ENCODE assay signal across 14 mouse cellular contexts in the genomic region with DNA sequence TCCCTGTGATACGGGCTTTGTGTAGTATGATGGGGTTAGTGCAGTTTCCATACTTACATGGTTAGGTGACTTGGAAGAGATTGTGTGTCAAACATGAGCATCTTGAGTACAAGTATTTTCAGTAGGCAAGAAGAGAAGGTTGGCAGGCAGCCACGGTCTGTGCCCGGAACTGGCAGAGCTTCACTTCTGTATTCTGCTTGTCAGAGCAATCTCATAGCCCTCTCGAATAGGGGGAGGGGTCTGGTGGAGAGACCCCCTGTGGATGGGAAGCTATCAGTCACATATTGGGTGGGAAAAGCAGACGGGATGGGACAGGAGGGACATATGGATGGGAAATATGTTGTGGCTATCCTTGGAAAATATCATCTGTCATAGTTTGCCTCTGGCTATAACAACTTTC. TPM values are rescaled to one million over a fixed set of nuclear protein-coding genes. Genes with fewer than 3 reads are reported as not detected.
DNase-seq lines count a peak whose midpoint lies in the region; ATAC-seq and TF ChIP-seq lines count a peak whose summit lies in the region.
"Had no signal": no experiment of that assay in that cellular context is flagged by ENCODE, and none has a peak within 500 bp of the region (broad histone marks: within the 10 kb centered on the region; RNA-seq: fewer than 3 reads in every experiment).

No protein-coding gene starts in this region.

- no peaks in the 10 kb centered on the region for H3K27me3 ChIP-seq in intestine, embryonic 14.5 days (replicated peaks; ENCODE audit: control insufficient read depth, insufficient read depth, low read length)
- no peaks in the 10 kb centered on the region for H3K27me3 ChIP-seq in intestine, postnatal 0 days (replicated peaks; ENCODE audit: control insufficient read depth, insufficient read depth, low read length)
- H3K27me3 ChIP-seq: embryonic facial prominence, embryonic 13.5 days; hindbrain, embryonic 15.5 days; kidney, embryonic 15.5 days; megakaryocyte, embryonic 14.5 days had no signal

- H3K4me3 ChIP-seq in intestine, embryonic 14.5 days (ENCODE audit: low read depth, low read length): no peak overlapping the region
- H3K4me3 ChIP-seq in intestine, postnatal 0 days (ENCODE audit: low read depth, low read length): no peak overlapping the region
- H3K4me3 ChIP-seq: embryonic facial prominence, embryonic 13.5 days; hindbrain, embryonic 15.5 days; kidney, embryonic 15.5 days; megakaryocyte, embryonic 14.5 days had no signal

- TF ChIP-seq POLR2A in brain, embryonic 14.5 days (IDR thresholded peaks at IDR 0.05; ENCODE audit: borderline replicate concordance, extremely low read depth, insufficient read depth, insufficient read length, poor library complexity, severe bottlenecking): no peak

- 85% methylated on average over 5 of the region's 5 CpGs for WGBS in intestine, embryonic 14.5 days
- WGBS in intestine, postnatal 0 days: 85% methylated on average over 5 of the region's 5 CpGs

- H3K9me3 ChIP-seq in intestine, embryonic 14.5 days (ENCODE audit: control insufficient read depth, low read length): no peaks in the 10 kb centered on the region
- H3K9me3 ChIP-seq in intestine, postnatal 0 days (ENCODE audit: control insufficient read depth): no peaks in the 10 kb centered on the region
- H3K9me3 ChIP-seq: embryonic facial prominence, embryonic 13.5 days; hindbrain, embryonic 15.5 days; kidney, embryonic 15.5 days; megakaryocyte, embryonic 14.5 days had no signal

- DNase-seq in cerebellum, postnatal 36 days: peak; percentile 20 to 22
- DNase-seq in cerebellum, adult 9-11 months: no peak
- peak; percentile 41 for DNase-seq in intestine, embryonic 14.5 days (ENCODE audit: low spot score)
- DNase-seq in brain, embryonic 14.5 days (ENCODE audit: low read depth): peak; percentile 86
- peak; percentile 24 to 46 for DNase-seq in left cerebral cortex, postnatal 25 days (ENCODE audit: low spot score in 2 of 2)
- no peak for DNase-seq in testis, postnatal 14 days (ENCODE audit: low spot score)
- DNase-seq: liver, postnatal 0 days had no signal

- TF ChIP-seq CTCF in intestine, postnatal 0 days (IDR thresholded peaks at IDR 0.05; ENCODE audit: low read depth): no peak
- no peak for TF ChIP-seq CTCF in brain, embryonic 14.5 days (IDR thresholded peaks at IDR 0.05; ENCODE audit: borderline replicate concordance, extremely low read depth, insufficient read depth, insufficient read length)

- intact Hi-C loops in left cerebral cortex, postnatal 25 days (cut with DNase I): no loop called here

- ATAC-seq in intestine, embryonic 14.5 days (replicated peaks; ENCODE audit: low FRiP score, low TSS enrichment, low read depth): no peak
- ATAC-seq in intestine, postnatal 0 days: no peak
- ATAC-seq in CD4-positive, CD25-positive, alpha-beta regulatory T cell, adult 4 months: no peak
- ATAC-seq: liver, postnatal 0 days had no signal

- H3K9ac ChIP-seq in intestine, embryonic 14.5 days (ENCODE audit: low read length): no peak overlapping the region
- no peak overlapping the region for H3K9ac ChIP-seq in intestine, postnatal 0 days (ENCODE audit: low read depth, low read length)
- H3K9ac ChIP-seq: embryonic facial prominence, embryonic 13.5 days; hindbrain, embryonic 15.5 days; kidney, embryonic 15.5 days; liver, postnatal 0 days had no signal

- H3K4me2 ChIP-seq in intestine, embryonic 14.5 days (ENCODE audit: low read length): no peak overlapping the region
- no peak overlapping the region for H3K4me2 ChIP-seq in intestine, postnatal 0 days (replicated peaks; ENCODE audit: low read depth)
- H3K4me2 ChIP-seq: embryonic facial prominence, embryonic 13.5 days; heart, embryonic 11.5 days; hindbrain, embryonic 15.5 days; kidney, embryonic 15.5 days had no signal

- H3K36me3 ChIP-seq in intestine, embryonic 14.5 days (ENCODE audit: control insufficient read depth, insufficient read depth, low read length): no peaks in the 10 kb centered on the region
- no peaks in the 10 kb centered on the region for H3K36me3 ChIP-seq in intestine, postnatal 0 days (ENCODE audit: control insufficient read depth, insufficient read depth)
- H3K36me3 ChIP-seq: embryonic facial prominence, embryonic 13.5 days; hindbrain, embryonic 15.5 days; kidney, embryonic 15.5 days had no signal

- no peaks in the 10 kb centered on the region for H3K4me1 ChIP-seq in intestine, embryonic 14.5 days (replicated peaks; ENCODE audit: control insufficient read depth, insufficient read depth, low read length)
- no peaks in the 10 kb centered on the region for H3K4me1 ChIP-seq in intestine, postnatal 0 days (replicated peaks; ENCODE audit: control insufficient read depth, insufficient read depth, low read length)
- H3K4me1 ChIP-seq: embryonic facial prominence, embryonic 13.5 days; hindbrain, embryonic 15.5 days; kidney, embryonic 15.5 days had no signal

- H3K27ac ChIP-seq in intestine, embryonic 14.5 days (ENCODE audit: low read depth): no peak overlapping the region
- H3K27ac ChIP-seq in intestine, postnatal 0 days (ENCODE audit: low read depth, low read length): no peak overlapping the region
- H3K27ac ChIP-seq: embryonic facial prominence, embryonic 13.5 days; hindbrain, embryonic 15.5 days; kidney, embryonic 15.5 days had no signal

RNA-seq across cellular contexts. Expression of a gene that starts 33.5 kb away (rescaled TPM):
- 7.3 and 8.3 TPM in 2 replicates for polyA plus RNA-seq in intestine, embryonic 14.5 days (2014; fragmentation: Nextera tagmentation; extraction: Ambion mirVana)
- polyA plus RNA-seq in intestine, postnatal 0 days (2015; fragmentation: Nextera tagmentation; extraction: Ambion mirVana): 1.3 and 1.6 TPM in 2 replicates
- 4.3 and 7.1 TPM in 2 replicates for polyA plus RNA-seq in brain, embryonic 14.5 days (2012; rRNA removed)
- 1 to 10 TPM in 1 of 2 experiments, under 1 TPM in 1; 0.37 to 1.1 TPM for total RNA-seq in left cerebral cortex, postnatal 25 days (2021)
- 1 to 10 TPM in 1 of 2 experiments, under 1 TPM in 1; 0.86 to 2.3 TPM for polyA plus RNA-seq in CD4-positive, CD25-positive, alpha-beta regulatory T cell, adult 4 months (2017; shearing (Covaris generic))

Comparison
In these comparisons a context has a peak if more than half of its experiments do, and no peak if none do; other contexts are left out.
1. DNase-seq: peak in cerebellum, postnatal 36 days (2 of 2), intestine, embryonic 14.5 days (single experiment), brain, embryonic 14.5 days (single experiment) and left cerebral cortex, postnatal 25 days (2 of 2); none in cerebellum, adult 9-11 months (single experiment) and testis, postnatal 14 days (single experiment).